Mouse (Mus musculus) neural tube, embryonic 15.5 days (tissue): ENCODE results near the gene Adcy7. TPM values are rescaled to one million over a fixed set of nuclear protein-coding genes. Genes with fewer than 3 reads are reported as not detected.

Source experiments
- ATAC-seq: fragments of 200-750 bp; cut with Nextera tagmentation; 2 replicates; pipeline ENCODE4 v1.8.0; 2017; ENCODE audit warnings: mild to moderate bottlenecking, moderate TSS enrichment, moderate library complexity; ENCODE audit not compliant: low FRiP score
- H3K27ac ChIP-seq: fragments of 300-500 bp; sonication (generic); replicated peaks from 2 replicates; pipeline ENCODE4 v1.5.1; 2015; ENCODE audit warnings: mild to moderate bottlenecking, inconsistent platforms
- H3K27me3 ChIP-seq: fragments of 300-500 bp; sonication (generic); replicated peaks from 2 replicates; pipeline ENCODE4 v1.6.1; 2015; ENCODE audit warnings: inconsistent platforms
- H3K36me3 ChIP-seq: fragments of 300-500 bp; sonication (generic); 2 replicates; pipeline ENCODE4 v1.6.1; 2015; ENCODE audit warnings: inconsistent platforms
- H3K4me1 ChIP-seq: fragments of 300-500 bp; sonication (generic); 2 replicates; pipeline ENCODE4 v1.6.1; 2015; ENCODE audit warnings: inconsistent platforms
- H3K4me2 ChIP-seq: fragments of 300-500 bp; sonication (generic); 2 replicates; pipeline ENCODE4 v1.6.1; 2015; ENCODE audit warnings: inconsistent platforms, mild to moderate bottlenecking, moderate library complexity
- H3K4me3 ChIP-seq: fragments of 300-500 bp; sonication (generic); replicated peaks from 2 replicates; pipeline ENCODE4 v1.5.1; 2015; ENCODE audit warnings: mild to moderate bottlenecking, inconsistent platforms
- H3K9ac ChIP-seq: fragments of 300-500 bp; sonication (generic); replicated peaks from 2 replicates; pipeline ENCODE4 v1.6.1; 2015; ENCODE audit warnings: mild to moderate bottlenecking, inconsistent platforms
- H3K9me3 ChIP-seq: fragments of 300-500 bp; sonication (generic); replicated peaks from 2 replicates; pipeline ENCODE4 v1.6.1; 2016; ENCODE audit warnings: inconsistent platforms
- WGBS: fragments of 180-500 bp; shearing (Covaris S2); methylation state at CpG from one replicate; pipeline ENCODE4 v1.1.7; 2015; ENCODE audit warnings: mixed read lengths; 5-methylcytosine and 5-hydroxymethylcytosine counted together
- polyA plus RNA-seq: library from polyadenylated mRNA; unstranded; fragments of >200 nt; fragmentation: Nextera tagmentation; extraction: Ambion mirVana; gene quantifications from 2 replicates; pipeline ENCODE4 v1.2.1, GENCODE M21; 2015

The Adcy7 gene
- polyA plus RNA-seq, 1 experiment from 2014 or later = 6.0 TPM

DNA sequence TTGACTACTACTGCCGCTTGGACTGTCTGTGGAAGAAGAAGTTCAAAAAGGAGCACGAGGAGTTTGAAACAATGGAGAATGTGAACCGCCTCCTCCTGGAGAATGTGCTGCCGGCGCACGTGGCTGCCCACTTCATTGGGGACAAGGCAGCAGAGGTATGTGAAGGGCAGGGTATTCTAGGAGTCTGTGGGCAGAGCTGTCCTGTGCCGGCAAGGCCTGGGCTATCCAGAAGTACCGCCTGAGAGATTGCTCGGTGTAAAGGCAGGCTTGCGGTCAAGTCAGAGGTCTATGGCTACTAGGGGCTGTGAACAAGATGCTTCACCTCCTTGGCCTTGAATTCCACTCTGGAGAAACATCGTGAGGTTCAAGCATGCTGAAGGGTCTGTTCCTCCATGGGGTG is 52.6 kb downstream of the Adcy7 start:
- Histone ChIP-seq H3K4me1 (no peaks in the 10 kb centered on the region), H3K27ac (no peak overlapping the region), H3K9ac (no peak overlapping the region), H3K4me3 (no peak overlapping the region), H3K36me3 (peaks cover 43% of the 10 kb centered on the region), H3K27me3 (no peaks in the 10 kb centered on the region), H3K9me3 (no peaks in the 10 kb centered on the region), H3K4me2 (no peak overlapping the region)
- no peak for ATAC-seq
- 88% methylated on average over 11 of the region's 11 CpGs for WGBS

DNA sequence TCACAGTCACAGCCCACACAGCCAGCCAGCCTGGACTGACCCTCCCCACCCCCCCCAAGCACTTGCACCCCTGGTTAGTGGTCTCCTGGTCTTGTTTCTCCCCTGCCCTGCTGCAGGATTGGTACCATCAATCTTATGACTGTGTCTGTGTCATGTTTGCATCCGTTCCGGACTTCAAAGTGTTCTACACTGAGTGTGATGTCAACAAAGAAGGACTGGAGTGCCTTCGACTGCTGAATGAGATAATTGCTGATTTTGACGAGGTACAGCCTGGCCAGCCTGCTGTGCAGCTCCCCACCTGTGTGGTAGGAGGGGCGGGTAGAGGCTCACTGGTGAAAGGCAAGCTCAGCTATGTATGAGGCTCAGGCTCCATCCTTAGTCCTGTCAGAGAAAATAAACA is 53.0 kb downstream of the Adcy7 start:
- Histone ChIP-seq H3K9ac (no peak overlapping the region), H3K27me3 (no peaks in the 10 kb centered on the region), H3K36me3 (peaks cover 47% of the 10 kb centered on the region), H3K4me2 (no peak overlapping the region), H3K4me3 (no peak overlapping the region), H3K9me3 (no peaks in the 10 kb centered on the region), H3K4me1 (no peaks in the 10 kb centered on the region), H3K27ac (no peak overlapping the region)
- no peak for ATAC-seq
- 60% methylated on average over 5 of the region's 5 CpGs for WGBS

DNA sequence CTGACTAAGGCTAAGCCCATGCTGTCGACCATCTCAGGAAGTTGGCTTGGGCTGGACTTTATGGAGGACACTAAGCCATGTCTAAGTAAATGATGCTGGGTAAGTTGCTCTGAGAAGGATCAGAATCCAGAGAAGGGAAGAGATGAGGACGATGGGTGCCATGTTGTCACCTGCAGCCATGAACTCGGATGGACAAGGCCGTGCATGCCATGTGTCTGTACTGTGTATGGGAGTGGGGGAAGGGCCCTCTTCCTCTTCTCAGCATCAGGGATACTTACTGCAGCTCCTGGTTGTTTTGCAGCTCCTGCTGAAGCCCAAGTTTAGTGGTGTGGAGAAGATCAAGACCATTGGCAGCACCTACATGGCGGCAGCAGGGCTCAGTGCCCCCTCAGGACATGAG is 53.6 kb downstream of the Adcy7 start:
- Histone ChIP-seq H3K27ac (no peak overlapping the region), H3K9me3 (no peaks in the 10 kb centered on the region), H3K4me3 (no peak overlapping the region), H3K36me3 (peaks cover 47% of the 10 kb centered on the region), H3K4me2 (no peak overlapping the region), H3K27me3 (no peaks in the 10 kb centered on the region), H3K9ac (no peak overlapping the region), H3K4me1 (no peaks in the 10 kb centered on the region)
- no peak for ATAC-seq
- 94% methylated on average over 5 of the region's 5 CpGs for WGBS

DNA sequence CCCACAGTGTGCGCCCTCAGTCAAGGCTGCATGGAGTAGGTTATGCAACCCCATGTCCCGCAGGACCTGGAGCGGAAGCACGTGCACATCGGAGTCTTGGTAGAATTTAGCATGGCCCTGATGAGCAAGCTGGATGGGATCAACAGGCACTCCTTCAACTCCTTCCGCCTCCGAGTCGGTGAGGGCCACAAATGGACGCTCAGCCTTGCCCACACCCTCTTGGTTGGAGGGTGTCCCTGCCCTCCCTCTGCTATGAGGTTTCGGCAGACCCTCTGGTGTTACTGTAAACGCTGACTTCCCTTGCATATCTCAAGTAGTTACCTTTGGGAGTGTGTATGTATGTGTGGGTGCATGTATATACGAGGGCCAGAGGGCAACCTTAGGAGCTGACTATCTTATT is 54.1 kb downstream of the Adcy7 start:
- Histone ChIP-seq H3K4me1 (no peaks in the 10 kb centered on the region), H3K9me3 (no peaks in the 10 kb centered on the region), H3K4me2 (no peak overlapping the region), H3K36me3 (peaks cover 51% of the 10 kb centered on the region), H3K27ac (no peak overlapping the region), H3K9ac (no peak overlapping the region), H3K4me3 (no peak overlapping the region), H3K27me3 (no peaks in the 10 kb centered on the region)
- ATAC-seq = no peak
- 98% methylated on average over 12 of the region's 12 CpGs for WGBS

DNA sequence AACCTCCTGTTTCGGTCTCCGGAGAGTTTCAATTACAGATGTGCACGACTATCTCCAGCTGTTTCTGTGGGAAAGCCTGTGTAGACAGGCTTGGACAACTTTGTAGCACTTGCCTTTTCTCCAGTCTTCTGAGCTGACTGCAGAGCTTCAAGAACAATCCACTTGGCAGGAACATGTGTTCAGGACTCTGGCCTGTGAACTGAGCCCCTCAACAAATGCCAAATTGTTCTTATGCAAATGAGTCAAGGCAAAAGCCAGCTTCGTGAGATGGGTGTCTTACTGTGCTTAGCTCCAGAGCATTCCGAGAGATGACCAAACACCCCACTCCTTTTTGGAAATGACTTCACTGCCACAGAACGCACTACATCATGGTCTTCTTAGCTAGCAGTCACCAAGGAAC is 56.5 kb downstream of the Adcy7 start:
- peaks cover 74% of the 10 kb centered on the region for H3K36me3 ChIP-seq
- H3K27me3 ChIP-seq = no peaks in the 10 kb centered on the region
- no peak overlapping the region for H3K27ac ChIP-seq
- no peak for ATAC-seq
- H3K9me3 ChIP-seq = no peaks in the 10 kb centered on the region
- no peaks in the 10 kb centered on the region for H3K4me1 ChIP-seq
- H3K4me3 ChIP-seq = no peak overlapping the region
- 84% methylated on average over 6 of the region's 6 CpGs for WGBS
- no peak overlapping the region for H3K9ac ChIP-seq
- no peak overlapping the region for H3K4me2 ChIP-seq

DNA sequence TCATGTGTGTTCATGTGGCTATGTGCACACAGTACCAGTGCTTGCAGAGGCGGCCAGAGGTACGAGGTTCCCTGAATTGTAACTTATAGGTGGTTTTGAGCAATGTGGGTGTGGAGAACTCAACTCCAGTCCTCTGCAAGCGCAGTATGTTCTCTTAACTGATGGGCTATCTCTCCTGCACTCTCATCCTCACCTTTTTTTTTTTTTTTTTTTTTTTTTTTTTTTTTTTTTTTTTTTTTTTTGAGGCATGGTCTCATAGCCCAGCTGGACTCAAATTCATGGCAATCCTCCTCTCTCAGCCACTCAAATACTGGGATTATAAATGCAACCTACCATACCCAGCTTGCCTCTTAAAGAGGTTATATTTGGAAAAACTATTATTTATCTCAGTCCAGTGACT is 58.6 kb downstream of the Adcy7 start:
- Histone ChIP-seq H3K27me3 (no peaks in the 10 kb centered on the region), H3K4me2 (no peak overlapping the region), H3K9me3 (no peaks in the 10 kb centered on the region), H3K4me1 (no peaks in the 10 kb centered on the region), H3K9ac (no peak overlapping the region), H3K36me3 (peaks cover 87% of the 10 kb centered on the region), H3K4me3 (no peak overlapping the region), H3K27ac (no peak overlapping the region)
- 97% methylated on average over 3 of the region's 3 CpGs for WGBS
- ATAC-seq = no peak

DNA sequence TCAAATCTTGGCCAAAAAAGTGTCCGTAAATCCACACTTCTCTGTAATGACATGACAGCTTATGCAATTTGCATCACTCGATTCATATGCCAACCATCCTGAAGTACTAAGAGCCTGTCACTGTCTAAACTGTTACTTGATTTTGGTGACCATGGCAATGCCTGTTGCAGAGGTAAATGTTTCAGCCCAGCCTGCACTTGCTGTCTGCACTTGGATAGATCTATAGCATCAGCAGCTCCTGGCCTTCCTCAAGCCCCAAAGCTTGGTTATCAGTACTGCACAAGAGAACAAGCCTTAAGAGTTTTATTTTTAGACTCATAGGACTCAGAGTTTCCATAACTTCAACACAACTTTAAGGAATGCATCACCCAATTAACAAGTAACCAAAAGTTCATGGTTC is 62.2 kb downstream of the Adcy7 start:
- Histone ChIP-seq H3K9me3 (no peaks in the 10 kb centered on the region), H3K36me3 (peaks cover 75% of the 10 kb centered on the region), H3K27ac (no peak overlapping the region), H3K4me3 (no peak overlapping the region), H3K4me2 (no peak overlapping the region), H3K27me3 (no peaks in the 10 kb centered on the region), H3K9ac (no peak overlapping the region), H3K4me1 (no peaks in the 10 kb centered on the region)
- no peak for ATAC-seq
- WGBS = 95% methylated on average over 2 of the region's 2 CpGs

DNA sequence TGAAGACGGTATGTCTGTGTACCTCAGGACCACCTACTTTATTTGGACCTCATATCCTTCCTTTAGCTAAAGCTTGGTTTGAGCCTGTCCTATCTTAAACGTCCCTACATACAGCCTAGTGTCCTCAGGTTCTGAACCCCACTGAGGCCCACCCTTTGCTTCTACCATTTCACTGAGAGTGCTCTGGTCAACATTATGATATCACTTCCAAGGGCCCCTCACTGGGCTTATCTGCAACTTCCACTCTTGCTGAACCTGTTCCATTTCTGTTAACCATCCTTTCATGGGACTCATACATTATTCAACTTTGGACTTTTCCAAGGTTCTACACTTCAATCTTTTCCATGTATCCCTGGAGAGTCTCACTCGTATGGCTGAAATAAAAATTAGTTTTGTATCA is 62.8 kb downstream of the Adcy7 start:
- Histone ChIP-seq H3K9me3 (no peaks in the 10 kb centered on the region), H3K36me3 (peaks cover 76% of the 10 kb centered on the region), H3K4me1 (no peaks in the 10 kb centered on the region), H3K27me3 (no peaks in the 10 kb centered on the region), H3K4me2 (no peak overlapping the region), H3K9ac (no peak overlapping the region), H3K4me3 (no peak overlapping the region), H3K27ac (no peak overlapping the region)
- ATAC-seq = no peak
- 89% methylated on average over 3 of the region's 3 CpGs for WGBS

DNA sequence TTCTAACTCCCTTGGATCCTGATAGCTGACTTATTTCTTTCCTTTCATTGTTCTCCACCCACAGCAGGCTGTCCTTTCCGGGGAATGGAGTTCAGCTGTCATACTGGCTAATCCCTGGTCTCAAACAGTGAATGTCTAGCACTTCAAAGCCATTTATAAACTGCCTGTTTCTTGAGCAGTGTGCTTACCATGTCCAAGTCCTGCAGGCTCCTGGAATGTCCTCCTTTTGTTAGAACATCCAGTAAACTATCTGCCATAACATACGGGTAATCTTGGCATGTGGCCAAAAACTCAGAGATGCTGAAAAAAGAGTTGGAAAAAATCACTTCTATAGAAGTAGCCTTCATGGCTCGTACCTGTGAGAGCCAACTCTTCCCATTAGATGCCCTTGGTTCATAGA is 67.0 kb downstream of the Adcy7 start:
- Histone ChIP-seq H3K4me3 (no peak overlapping the region), H3K9me3 (no peaks in the 10 kb centered on the region), H3K4me2 (no peak overlapping the region), H3K9ac (no peak overlapping the region), H3K4me1 (no peaks in the 10 kb centered on the region), H3K27me3 (no peaks in the 10 kb centered on the region), H3K27ac (no peak overlapping the region), H3K36me3 (peaks cover 79% of the 10 kb centered on the region)
- no peak for ATAC-seq
- 64% methylated on average over 3 of the region's 3 CpGs for WGBS

DNA sequence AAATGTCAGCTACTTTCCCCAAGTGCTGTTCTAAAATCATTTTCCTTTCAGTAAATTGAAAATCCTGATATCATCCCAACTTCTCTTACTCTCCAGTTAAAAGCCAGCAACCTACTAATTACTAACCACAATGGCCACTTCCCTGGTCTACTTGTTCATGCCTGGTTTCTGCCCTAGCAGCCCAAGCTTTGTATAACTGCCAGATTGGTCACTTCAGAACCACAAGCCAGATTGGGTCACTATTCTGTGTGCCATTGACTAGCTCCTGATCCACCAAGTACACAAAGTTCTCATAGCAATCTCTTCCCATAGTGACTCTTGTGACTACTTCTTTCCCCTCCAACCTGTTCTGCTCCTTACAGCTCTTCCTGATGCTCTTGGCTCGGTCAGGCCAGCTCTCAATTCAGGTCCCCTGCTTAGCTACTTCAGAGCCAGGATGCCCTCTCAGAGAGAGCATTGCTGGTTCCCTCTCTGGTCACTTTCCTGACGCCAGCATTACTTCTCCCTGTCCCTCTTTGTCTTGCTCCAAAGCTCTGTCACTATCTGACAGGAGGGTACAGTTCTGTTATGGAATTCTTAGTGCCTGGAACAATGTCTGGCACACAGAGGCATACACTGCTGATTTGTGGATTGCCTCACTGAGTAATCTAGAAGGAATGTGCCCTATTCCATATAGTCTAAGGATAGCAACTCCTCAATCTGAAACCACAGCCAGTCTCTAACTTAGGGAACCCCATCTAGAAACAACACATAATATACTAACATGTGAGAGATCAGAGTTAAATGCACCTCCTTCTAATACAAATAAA is 67.9 kb downstream of the Adcy7 start:
- WGBS = 92% methylated on average over 2 of the region's 2 CpGs
- Histone ChIP-seq H3K36me3 (peaks cover 79% of the 10 kb centered on the region), H3K9me3 (no peaks in the 10 kb centered on the region), H3K4me2 (no peak overlapping the region), H3K9ac (no peak overlapping the region), H3K27me3 (no peaks in the 10 kb centered on the region), H3K4me1 (no peaks in the 10 kb centered on the region), H3K4me3 (no peak overlapping the region), H3K27ac (no peak overlapping the region)
- no peak for ATAC-seq

DNA sequence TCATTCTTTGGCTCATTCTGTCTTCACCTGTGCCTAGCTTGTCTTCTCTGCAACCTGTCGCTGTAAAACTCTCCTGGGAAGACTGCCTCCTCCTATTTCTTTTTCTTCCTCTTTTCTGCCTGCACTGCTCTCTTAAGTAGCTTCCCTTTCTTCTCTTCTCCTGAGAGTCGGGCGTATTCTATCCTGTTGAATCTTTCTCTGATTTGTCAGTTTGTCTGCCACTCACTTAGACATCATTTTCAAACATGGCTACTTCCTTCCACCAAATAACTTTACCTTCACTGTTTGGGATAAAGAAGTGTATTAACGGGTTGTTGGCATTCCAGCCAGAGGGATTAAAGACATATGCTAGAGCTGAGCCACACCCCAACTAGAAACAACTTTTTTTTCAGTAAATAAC is 69.8 kb downstream of the Adcy7 start:
- Histone ChIP-seq H3K4me3 (no peak overlapping the region), H3K36me3 (peaks cover 79% of the 10 kb centered on the region), H3K27me3 (no peaks in the 10 kb centered on the region), H3K9me3 (no peaks in the 10 kb centered on the region), H3K9ac (no peak overlapping the region), H3K4me1 (no peaks in the 10 kb centered on the region), H3K4me2 (no peak overlapping the region), H3K27ac (no peak overlapping the region)
- ATAC-seq = no peak
- 94% methylated on average over 4 of the region's 4 CpGs for WGBS

DNA sequence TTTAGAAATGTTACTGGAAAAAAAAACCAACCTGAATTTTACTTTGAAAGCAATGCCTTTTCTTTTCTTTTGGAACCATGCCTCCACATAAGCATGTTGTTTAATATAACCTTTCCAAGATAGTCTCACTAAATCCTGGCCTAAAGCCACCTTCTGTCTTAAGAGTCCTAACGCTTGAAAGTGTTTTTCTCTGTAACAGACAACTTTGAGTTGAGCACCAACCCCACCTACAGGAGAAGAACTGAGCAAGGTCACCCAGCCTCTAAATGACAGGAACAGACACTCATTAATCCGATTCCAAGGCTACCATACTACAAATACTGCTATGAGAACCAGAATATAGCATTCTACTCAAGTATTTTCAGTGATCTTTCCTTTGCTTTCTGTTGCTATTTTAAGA is 76.8 kb downstream of the Adcy7 start:
- H3K36me3 ChIP-seq = peaks cover 88% of the 10 kb centered on the region

More for the DNA sequence above, 76.8 kb downstream of the Adcy7 start:
- no peak overlapping the region for H3K27ac ChIP-seq
- no peak overlapping the region for H3K4me2 ChIP-seq
- H3K9me3 ChIP-seq = no peaks in the 10 kb centered on the region
- no peak for ATAC-seq
- no peaks in the 10 kb centered on the region for H3K4me1 ChIP-seq
- 84% methylated on average over 2 of the region's 2 CpGs for WGBS
- no peak overlapping the region for H3K4me3 ChIP-seq
- no peaks in the 10 kb centered on the region for H3K27me3 ChIP-seq
- no peak overlapping the region for H3K9ac ChIP-seq
